Mouse (Mus musculus) skeletal muscle tissue, adult 2 months (tissue): ENCODE measurements around the gene Leng9.
A peak's percentile ranks its signal among the peaks of the same experiment; 100 is the strongest.
"Not testable (repeated sequence)": the region's sequence is repeated elsewhere in the genome, so short reads cannot be mapped to it uniquely, and the experiment has no call there.

Experiments used
- DNase-seq: peaks from one replicate; pipeline ENCODE4 v3.0.0-alpha.2; 2012; ENCODE audit warnings: low read depth, low spot score

The Leng9 gene

GRCm38 (mm10) chr7:4150059-4150541 is at the start of gene Leng9:
Gene Leng9, minus strand, starts transcription at chr7:4150374.
- no peak for DNase-seq

- DNase-seq: no peak
Measured at GRCm38 (mm10) chr7:4178438-4178837, 28.3 kb upstream of the Leng9 start.

- DNase-seq: no peak
Measured at GRCm38 (mm10) chr7:4170193-4170938, 20.2 kb upstream of the Leng9 start.

GRCm38 (mm10) chr7:4167098-4167497 is 16.9 kb upstream of the Leng9 start:
- DNase-seq: no peak

GRCm38 (mm10) chr7:4165286-4165685 is 15.1 kb upstream of the Leng9 start:
- DNase-seq: no peak

- peak; percentile 57 for DNase-seq
Measured at GRCm38 (mm10) chr7:4164090-4164910, 14.1 kb upstream of the Leng9 start, which contains the start of gene Cdc42ep5. Gene Cdc42ep5, minus strand, starts transcription at chr7:4164860.

- DNase-seq: peak; percentile 10
Measured at GRCm38 (mm10) chr7:4163571-4164072, 13.4 kb upstream of the Leng9 start.

- not testable (repeated sequence) for DNase-seq
Measured at GRCm38 (mm10) chr7:4161596-4161995, 11.4 kb upstream of the Leng9 start.

- DNase-seq: no peak
Measured at GRCm38 (mm10) chr7:4154976-4155375, 4.8 kb upstream of the Leng9 start.

GRCm38 (mm10) chr7:4154356-4154755 is 4.2 kb upstream of the Leng9 start:
- DNase-seq: no peak

GRCm38 (mm10) chr7:4151241-4151640 is 1.1 kb upstream of the Leng9 start:
- DNase-seq: no peak

- peak; percentile 61 for DNase-seq
Measured at GRCm38 (mm10) chr7:4150811-4151221, 642 bp upstream of the Leng9 start.

GRCm38 (mm10) chr7:4149209-4150054 is 742 bp downstream of the Leng9 start:
- peak; percentile 88 for DNase-seq

- no peak for DNase-seq
Measured at GRCm38 (mm10) chr7:4148341-4149208, 1.6 kb downstream of the Leng9 start.

GRCm38 (mm10) chr7:4147836-4148235 is 2.3 kb downstream of the Leng9 start:
- no peak for DNase-seq

GRCm38 (mm10) chr7:4147371-4147770 is 2.8 kb downstream of the Leng9 start:
- no peak for DNase-seq

GRCm38 (mm10) chr7:4146241-4147180 is 3.7 kb downstream of the Leng9 start:
- DNase-seq: no peak

GRCm38 (mm10) chr7:4145552-4146190 is 4.5 kb downstream of the Leng9 start:
- DNase-seq: no peak
